Mouse (Mus musculus) adipocyte (in vitro differentiated cells): Measurements from ENCODE around the gene Fgd3.

ENCODE experiments used
- DNase-seq: peaks from one replicate; pipeline ENCODE4 v3.0.0-alpha.2; 2016; ENCODE audit warnings: low spot score

The Fgd3 gene

GRCm38 (mm10) chr13:49341012-49341830 is 21.1 kb upstream of the Fgd3 start, which contains the start of gene Bicd2:
Gene Bicd2 (plus strand): TSS chr13:49341585.
- DNase-seq, result peak; percentile 98

- peak; percentile 70 for DNase-seq
Observed at GRCm38 (mm10) chr13:49338893-49339546, 18.9 kb upstream of the Fgd3 start.

DNA sequence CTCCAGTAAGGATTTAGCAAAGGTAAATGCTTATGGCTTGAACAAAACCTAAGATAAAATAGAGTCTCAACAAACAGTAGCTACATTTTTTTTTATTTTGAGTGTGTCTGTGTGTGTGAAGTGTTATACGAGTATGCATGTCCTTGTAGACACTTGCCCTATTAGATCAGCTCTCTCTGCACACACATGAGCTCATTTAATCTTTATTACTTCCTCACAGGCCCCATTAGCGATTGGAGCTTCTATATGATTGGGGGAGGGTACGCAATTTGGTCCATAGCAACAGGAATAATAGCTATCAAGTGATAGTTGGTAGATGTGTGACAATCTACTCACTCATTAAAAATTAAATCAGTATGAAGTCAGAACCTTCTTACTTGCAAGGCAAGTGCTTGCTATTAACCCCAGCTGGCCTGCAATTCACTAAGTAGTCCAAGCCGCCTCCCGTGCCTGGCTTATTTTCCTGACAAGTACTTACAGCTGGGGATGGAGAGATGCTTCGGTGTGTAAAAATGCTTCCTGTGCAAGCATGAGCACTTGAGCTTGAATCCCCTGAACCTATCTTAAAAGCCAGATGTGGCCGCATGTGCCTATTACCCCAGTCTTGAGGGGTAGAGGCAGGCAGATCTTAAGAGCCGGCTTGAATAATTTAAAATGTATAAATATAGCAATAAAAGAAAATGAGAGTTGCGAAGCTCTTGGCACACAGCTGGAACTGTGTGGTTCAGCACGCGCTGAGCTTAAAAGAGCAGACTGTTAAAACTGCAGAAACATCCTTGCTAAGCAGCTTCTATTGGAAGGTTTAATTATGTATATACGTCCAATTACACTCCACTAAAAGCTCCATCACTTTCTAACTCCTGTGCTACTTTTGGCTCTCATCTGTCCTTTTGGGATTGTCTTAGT is 15.2 kb upstream of the Fgd3 start:
- DNase-seq, result no peak

GRCm38 (mm10) chr13:49333250-49333649 is 13.1 kb upstream of the Fgd3 start:
- no peak for DNase-seq

DNA sequence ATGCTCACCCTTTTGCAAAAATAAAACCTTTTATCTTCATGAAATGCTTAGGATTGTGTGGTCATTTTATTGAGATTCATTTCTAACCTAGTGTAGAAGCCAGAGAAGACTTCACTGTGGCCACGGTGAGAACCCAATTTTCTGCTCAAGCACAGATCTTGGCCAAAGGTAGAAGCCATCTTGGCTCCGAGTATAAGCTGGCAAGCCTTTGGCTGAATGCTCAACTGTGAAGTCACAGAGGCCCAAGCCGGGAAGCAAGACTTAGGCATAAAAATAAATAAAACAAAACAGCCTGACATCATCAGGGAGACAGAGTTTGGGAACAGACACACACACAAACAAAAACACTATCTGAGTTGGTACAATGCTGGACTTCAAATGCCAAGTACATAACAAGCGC is 8.0 kb upstream of the Fgd3 start:
- peak; percentile 89 for DNase-seq

DNA sequence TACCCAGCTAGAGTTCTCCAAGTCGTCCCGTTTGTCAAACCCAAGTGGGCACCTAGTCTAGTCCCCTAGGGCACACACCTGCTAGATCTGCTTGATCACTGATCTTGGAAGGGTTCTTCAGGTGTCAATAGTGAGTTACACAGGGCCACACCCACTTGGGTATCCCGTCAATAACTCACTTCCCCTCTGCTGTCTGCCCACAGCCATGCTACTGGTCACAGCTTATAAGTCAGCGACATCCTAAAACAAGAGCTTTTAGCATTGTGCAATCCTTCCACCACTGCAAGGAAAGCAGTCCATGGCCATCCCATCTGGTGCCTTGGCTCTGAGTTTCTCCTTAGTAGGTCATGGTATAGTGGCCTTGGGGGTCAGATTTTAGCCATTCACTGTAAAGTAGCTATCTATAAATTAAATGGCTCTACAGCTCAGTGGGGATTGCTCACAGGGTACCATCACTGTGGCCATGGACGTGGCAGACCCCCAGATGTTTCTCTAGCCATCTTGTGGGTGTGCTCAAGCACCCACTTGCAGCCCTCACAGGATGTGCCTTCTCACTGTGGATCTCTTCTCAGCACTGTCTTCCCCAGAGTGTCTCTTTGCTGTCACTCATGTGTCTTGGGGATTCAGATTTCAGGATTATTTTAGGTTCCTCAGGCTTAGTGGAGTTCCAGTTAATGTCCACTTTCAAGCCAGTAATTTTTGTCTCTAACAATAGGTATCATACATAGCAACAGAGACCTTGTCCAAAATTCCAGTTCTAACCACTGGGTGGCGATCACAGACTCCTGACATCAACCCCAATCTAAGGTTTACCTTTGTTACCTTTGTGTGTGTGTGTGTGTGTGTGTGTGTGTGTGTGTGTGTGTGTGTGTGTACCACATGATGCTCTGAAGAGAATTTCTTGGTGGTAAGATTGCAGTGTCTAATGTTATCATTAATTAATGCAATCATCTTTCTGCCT is 6.4 kb upstream of the Fgd3 start:
- peak; percentile 67 for DNase-seq

DNA sequence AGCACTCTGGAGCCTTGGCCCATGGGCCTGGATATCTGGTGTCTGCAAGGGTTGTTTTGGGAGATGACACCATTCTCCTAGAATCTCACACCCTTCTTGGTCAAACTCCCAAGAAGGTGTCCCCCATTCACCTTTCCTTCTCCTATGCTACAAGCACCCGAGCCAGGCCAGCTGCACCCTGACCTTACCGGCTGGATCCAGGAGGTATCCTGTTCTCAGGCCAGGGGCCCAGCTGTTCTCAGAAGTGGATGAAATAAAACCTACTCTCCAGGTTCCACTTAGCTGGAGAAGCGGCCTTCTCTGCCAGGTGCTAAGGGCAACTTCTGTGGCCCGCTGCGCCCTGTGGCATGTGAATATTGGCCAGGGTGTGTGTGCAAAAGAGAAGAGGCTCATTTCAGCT is 4.8 kb upstream of the Fgd3 start:
- DNase-seq, result no peak

DNA sequence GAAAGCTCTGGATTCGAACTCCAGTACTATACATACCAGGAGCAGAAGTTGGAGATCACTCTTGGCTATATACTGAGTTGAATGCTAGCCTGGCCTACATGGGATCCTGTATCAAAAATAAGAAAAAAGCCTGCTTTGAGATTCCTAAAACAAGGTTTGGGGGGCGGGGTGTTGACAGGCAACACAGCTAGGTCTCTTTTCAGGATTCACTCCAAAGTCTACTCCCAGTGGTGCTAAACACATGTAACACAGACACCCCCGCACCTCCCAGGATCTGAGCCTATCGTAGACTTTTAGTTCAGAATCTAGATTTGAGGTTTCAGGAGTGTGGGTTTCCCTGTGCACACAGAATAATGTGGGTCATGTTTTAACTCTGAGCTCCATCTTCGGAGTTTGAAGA is 2.6 kb upstream of the Fgd3 start:
- DNase-seq, result no peak

- DNase-seq, result no peak
Observed at GRCm38 (mm10) chr13:49322169-49322568, 2.1 kb upstream of the Fgd3 start.

GRCm38 (mm10) chr13:49321452-49321851 is 1.3 kb upstream of the Fgd3 start:
- no peak for DNase-seq

- no peak for DNase-seq
Observed at GRCm38 (mm10) chr13:49320514-49320913, 403 bp upstream of the Fgd3 start.

- no peak for DNase-seq
Observed at GRCm38 (mm10) chr13:49317914-49318313, 2.2 kb downstream of the Fgd3 start.

DNA sequence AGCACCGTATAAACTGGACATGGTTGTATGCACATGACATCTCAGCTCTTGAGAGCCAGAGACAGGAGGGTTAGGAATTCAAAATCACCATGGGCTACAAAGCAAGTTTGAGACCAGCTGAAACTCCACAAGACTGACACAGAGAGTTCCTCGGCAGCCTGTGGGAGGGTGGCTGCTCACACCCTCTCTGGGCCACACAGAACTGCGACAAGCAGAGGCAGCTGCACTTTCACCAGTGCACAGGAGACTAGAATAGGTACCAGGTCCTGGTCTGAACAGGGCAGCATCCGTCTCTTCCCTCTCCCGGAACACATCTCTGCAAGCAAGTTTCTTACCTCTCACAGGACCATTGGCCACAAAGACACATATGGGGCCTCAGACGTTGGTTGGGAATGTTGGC is 2.6 kb downstream of the Fgd3 start:
- no peak for DNase-seq

DNA sequence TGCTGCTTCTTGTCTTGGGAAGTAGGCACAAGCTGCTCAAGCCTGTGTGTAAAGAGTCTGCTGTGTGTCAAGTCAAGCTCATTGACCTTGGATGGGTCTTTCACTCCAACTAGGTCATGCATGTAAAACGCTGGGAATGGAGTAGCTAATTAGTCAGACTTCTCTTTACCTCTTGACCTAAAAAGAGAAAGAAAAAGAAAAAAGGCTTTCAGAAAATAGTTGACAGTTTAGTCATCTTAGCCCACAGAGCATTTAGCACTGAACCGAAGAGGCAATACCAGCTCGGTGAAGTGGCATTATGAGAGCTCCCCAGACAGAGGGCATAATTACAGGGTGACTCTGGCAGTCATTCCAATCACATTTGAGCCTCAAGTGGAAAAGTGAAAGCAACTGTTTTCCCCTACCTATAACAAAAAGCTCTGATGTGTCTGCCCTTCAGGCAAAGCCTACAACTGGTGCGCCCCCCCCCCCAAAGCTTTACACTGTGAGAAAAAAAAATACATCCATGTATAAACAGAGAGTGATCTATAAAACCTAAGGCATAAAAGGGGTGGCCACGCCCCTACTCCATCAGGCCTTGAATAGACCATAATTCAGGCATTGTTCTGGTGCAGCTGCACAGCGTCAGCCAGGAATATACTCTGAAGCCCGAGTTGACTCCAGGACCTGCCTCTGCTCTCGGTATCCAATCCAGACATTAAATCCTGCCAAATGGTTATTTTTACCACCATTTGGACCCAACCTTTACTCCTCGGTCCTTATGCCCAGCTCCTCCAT is 3.5 kb downstream of the Fgd3 start:
- no peak for DNase-seq

DNA sequence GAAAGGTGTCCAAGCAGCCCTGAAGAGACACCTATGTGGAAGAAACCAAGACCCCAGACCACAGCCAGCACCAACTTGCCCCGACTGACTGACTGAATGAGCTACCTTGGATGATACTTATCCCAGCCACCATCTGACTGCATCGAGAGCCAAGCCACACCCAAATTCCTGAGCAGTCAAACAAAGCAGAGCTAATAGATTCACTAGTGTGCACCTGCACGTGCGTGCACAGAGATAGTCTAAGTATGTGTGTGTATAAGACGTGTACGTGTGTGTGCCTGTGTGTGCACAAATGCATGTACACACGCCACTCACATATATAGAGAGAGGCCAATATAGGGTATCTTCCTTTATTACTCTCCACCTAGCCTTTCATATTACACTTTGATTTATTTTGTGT is 8.5 kb downstream of the Fgd3 start:
- DNase-seq, result no peak

- no peak for DNase-seq
Observed at GRCm38 (mm10) chr13:49309501-49309900, 10.6 kb downstream of the Fgd3 start.

DNA sequence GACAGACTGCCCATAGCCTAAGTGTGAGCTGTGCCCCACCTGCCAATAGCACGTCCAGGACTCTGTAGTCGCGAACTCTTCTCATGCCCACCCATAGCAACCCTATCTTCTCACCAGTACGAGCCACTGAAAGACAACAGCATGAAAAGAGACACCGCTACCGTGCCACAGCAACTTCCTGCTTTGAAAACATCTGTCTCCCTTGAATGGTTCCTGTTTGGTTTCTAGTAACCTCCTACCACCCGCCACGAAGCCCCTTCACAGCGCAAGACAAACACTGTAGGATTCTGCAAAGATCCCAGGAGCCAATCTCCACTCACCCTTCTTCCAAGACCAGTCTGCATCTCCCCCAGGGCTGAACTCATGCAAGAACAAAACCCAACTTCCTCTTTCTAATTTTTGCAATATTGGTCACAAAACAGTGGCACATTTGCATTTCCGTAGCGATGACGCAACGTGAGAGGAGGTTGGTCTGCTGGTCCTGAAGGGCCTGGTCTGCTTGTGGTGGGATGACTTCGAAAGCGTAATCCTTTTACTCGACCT is 11.2 kb downstream of the Fgd3 start:
- no peak for DNase-seq

GRCm38 (mm10) chr13:49308206-49308605 is 11.9 kb downstream of the Fgd3 start:
- no peak for DNase-seq

DNA sequence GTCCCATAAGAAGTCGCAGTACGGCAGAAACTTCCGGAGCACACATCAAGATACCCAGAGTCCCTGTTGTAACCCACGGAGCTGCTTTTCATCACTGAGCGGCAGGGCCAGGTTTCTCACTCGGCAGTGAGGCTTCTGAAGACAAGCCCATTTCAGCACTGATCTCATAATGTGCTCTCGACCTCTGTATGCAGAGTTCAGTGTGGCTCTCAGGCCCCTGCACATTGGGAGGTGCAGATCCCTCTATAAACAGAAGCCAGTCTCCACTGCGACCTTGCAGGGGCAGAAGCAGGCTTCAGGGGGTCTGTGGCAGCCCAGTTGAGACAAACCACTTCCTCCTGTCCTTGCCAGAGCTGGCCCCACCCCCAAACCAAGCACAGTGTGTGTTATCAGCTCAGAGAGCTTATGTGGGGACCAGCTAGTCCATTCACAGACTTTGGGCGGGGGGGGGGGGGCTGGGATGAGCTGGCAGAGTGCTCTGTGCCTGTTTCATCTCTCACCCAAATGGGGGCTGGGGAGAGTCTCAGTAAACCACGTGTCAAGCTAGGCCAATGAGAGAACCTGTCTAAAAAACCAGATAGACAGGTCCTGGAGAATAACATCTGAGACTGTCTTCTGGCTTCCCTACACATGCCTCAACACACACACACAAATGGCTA is 12.7 kb downstream of the Fgd3 start:
- no peak for DNase-seq
